Mouse (Mus musculus) neural tube, embryonic 13.5 days (tissue): ENCODE results near the gene Sp2. TPM values are rescaled to one million over a fixed set of nuclear protein-coding genes. Genes with fewer than 3 reads are reported as not detected.

Source experiments
- ATAC-seq: fragments of 200-750 bp; cut with Nextera tagmentation; 2 replicates; pipeline ENCODE4 v1.8.0; 2017; ENCODE audit warnings: low read depth, mild to moderate bottlenecking, moderate TSS enrichment, moderate library complexity
- H3K27ac ChIP-seq: fragments of 300-500 bp; sonication (generic); replicated peaks from 2 replicates; pipeline ENCODE4 v1.5.1; 2015; ENCODE audit warnings: moderate library complexity, mild to moderate bottlenecking, inconsistent platforms
- H3K27me3 ChIP-seq: fragments of 300-500 bp; sonication (generic); 2 replicates; pipeline ENCODE4 v1.6.1; 2015; ENCODE audit warnings: mild to moderate bottlenecking, inconsistent platforms
- H3K36me3 ChIP-seq: fragments of 300-500 bp; sonication (generic); 2 replicates; pipeline ENCODE4 v1.6.1; 2015; ENCODE audit warnings: mild to moderate bottlenecking, inconsistent platforms
- H3K4me1 ChIP-seq: fragments of 300-500 bp; sonication (generic); replicated peaks from 2 replicates; pipeline ENCODE4 v1.6.1; 2015; ENCODE audit warnings: inconsistent platforms
- H3K4me2 ChIP-seq: fragments of 300-500 bp; sonication (generic); 2 replicates; pipeline ENCODE4 v1.6.1; 2015; ENCODE audit warnings: inconsistent platforms, mild to moderate bottlenecking, moderate library complexity
- H3K4me3 ChIP-seq: fragments of 300-500 bp; sonication (generic); 2 replicates; pipeline ENCODE4 v1.5.1; 2015; ENCODE audit warnings: mild to moderate bottlenecking, inconsistent platforms
- H3K9ac ChIP-seq: fragments of 300-500 bp; sonication (generic); 2 replicates; pipeline ENCODE4 v1.6.1; 2015; ENCODE audit warnings: moderate library complexity, mild to moderate bottlenecking, inconsistent platforms
- H3K9me3 ChIP-seq: fragments of 300-500 bp; sonication (generic); 2 replicates; pipeline ENCODE4 v1.6.1; 2016; ENCODE audit warnings: inconsistent platforms
- WGBS: fragments of 180-500 bp; shearing (Covaris S2); methylation state at CpG from one replicate; pipeline ENCODE4 v1.1.7; 2015; 5-methylcytosine and 5-hydroxymethylcytosine counted together
- polyA plus RNA-seq: library from polyadenylated mRNA; unstranded; fragments of >200 nt; fragmentation: Nextera tagmentation; extraction: Ambion mirVana; gene quantifications from 2 replicates; pipeline ENCODE4 v1.2.1, GENCODE M21; 2015

The Sp2 gene
- polyA plus RNA-seq, 1 experiment from 2014 or later, result 15.9 TPM

DNA sequence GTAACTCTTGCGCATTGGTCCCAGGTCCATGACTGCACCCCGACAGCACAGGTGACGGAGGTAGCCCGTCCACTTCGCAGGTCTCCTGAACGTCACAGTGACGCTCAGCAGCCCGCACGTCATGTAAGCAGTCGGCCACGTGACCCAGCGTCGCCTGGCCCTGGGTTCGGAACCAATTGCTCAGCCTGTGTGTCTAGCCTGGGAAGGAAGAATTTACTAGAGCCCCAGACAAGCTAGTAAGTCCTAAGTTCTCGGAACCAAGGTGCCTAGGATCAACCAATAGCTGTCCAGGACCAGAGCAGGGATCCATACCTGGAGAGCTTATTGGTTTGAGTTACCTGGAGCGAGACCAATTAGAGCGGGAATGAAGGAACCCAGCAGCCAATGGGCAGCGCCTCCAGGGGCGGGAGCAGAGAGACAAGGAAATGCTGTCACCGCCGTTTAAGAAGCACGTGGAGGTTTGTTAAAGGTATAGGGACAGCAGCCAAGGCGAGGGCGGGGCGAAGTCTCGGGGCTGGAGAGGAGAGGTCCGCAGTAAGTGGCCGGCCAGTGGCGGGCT, 38.9 kb downstream of the Sp2 start, which contains the start of gene Pnpo:
Pnpo (minus strand) TSS at position 241 of the 559 bp plus-strand sequence.
- peaks cover 4% of the 10 kb centered on the region; the same call in 1 of the 2 replicates for H3K27me3 ChIP-seq
- 0 out of 2 replicates have a peak, but pooled peaks cover 8% of the 10 kb centered on the region for H3K36me3 ChIP-seq
- peak within 1 kb of the TSS; percentile 73 for H3K9ac ChIP-seq
- ATAC-seq, result peak; percentile 98
- H3K4me2 ChIP-seq, result peak within 1 kb of the TSS; percentile 85
- no peaks in the 10 kb centered on the region for H3K9me3 ChIP-seq
- H3K4me1 ChIP-seq, result peaks cover 18% of the 10 kb centered on the region
- 0 out of 2 replicates have a peak within 1 kb of the TSS, but pooled peaks have one; percentile 11 for H3K27ac ChIP-seq
- WGBS, result under 1% methylated on average over 29 of the region's 29 CpGs
- peak within 1 kb of the TSS; percentile 54 for H3K4me3 ChIP-seq

DNA sequence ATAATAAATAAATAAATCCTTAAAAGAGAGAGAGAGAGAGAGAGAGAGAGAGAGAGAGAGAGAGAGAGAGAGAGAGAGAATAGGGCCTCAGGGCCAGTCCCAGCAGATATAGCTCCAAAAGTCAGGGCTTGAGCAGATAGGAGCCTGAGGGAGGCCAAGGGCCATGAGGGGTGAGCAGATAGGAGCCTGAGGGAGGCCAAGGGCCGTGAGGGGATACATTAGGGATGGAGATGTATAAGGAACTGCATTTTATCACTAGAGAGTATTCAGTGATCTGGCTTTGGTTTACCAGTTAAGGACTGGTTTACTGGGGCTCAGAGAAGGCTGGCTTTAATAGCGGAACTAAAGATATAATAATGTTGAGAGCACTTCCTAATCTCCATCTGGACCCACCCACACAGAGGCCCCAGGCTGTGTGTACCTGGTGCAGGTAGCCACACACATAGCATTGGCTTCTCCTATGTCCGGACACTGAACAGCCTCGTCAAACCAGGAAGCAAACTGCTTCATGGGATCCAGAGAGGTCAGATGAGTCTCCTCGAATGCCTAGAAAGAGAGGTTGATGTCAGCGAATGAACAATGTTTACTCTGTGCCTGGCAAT, 40.7 kb downstream of the Sp2 start:
- Histone ChIP-seq H3K9me3 (no peaks in the 10 kb centered on the region), H3K4me1 (peaks cover 18% of the 10 kb centered on the region), H3K36me3 (0 out of 2 replicates have a peak, but pooled peaks cover 8% of the 10 kb centered on the region), H3K9ac (no peak overlapping the region), H3K27me3 (peaks cover 4% of the 10 kb centered on the region; the same call in 1 of the 2 replicates), H3K4me3 (no peak overlapping the region), H3K27ac (no peak overlapping the region), H3K4me2 (no peak overlapping the region)
- WGBS, result 77% methylated on average over 6 of the region's 6 CpGs
- ATAC-seq, result no peak

DNA sequence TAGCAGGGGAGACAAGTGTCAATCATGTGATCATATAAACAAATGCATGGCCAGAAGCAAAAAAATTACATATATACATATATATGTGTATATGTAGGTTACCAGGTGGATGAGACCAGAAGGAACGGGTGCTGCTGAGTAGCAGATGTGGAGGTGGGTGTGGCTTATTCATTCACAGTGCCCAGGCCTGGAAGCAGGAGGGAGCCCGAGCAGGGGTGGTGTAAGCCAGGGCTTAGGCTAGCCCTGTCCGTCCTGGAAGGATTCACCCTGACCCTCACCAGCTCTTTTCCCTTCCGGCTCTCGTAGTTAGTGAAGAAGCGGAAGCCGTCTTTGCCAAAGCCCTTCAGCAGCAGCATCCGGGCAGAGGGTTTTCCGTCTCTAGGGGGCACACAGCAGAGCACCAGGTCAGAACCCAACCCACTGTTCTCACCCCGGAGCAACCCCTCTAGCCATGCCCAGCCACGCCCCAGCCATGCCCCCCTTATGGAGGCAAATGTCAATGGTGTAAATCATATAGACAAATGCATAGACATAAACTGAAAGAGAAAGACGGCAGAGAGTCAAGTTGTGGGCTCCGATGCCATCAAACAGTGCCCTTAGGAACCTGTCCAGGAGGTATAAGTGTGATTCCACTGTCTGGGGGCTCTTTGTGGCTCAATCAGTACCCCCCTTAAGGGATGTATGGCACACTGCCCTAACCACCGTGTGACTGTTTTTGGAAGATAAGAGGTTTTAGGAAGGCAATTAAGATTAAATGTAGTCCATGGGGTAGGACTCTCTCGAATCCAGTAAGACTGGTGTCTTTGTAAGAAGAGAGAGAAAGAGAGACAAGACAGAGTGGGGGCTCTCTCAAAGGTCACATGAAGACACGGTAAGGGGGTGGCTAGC, 41.9 kb downstream of the Sp2 start:
- H3K4me3 ChIP-seq, result no peak overlapping the region
- ATAC-seq, result no peak
- H3K27me3 ChIP-seq, result peaks cover 4% of the 10 kb centered on the region; the same call in 1 of the 2 replicates
- no peaks in the 10 kb centered on the region for H3K9me3 ChIP-seq
- peaks cover 18% of the 10 kb centered on the region for H3K4me1 ChIP-seq
- H3K9ac ChIP-seq, result no peak overlapping the region
- H3K27ac ChIP-seq, result no peak overlapping the region
- no peak overlapping the region for H3K4me2 ChIP-seq
- H3K36me3 ChIP-seq, result 0 out of 2 replicates have a peak, but pooled peaks cover 8% of the 10 kb centered on the region
- WGBS, result 75% methylated on average over 16 of the region's 16 CpGs

DNA sequence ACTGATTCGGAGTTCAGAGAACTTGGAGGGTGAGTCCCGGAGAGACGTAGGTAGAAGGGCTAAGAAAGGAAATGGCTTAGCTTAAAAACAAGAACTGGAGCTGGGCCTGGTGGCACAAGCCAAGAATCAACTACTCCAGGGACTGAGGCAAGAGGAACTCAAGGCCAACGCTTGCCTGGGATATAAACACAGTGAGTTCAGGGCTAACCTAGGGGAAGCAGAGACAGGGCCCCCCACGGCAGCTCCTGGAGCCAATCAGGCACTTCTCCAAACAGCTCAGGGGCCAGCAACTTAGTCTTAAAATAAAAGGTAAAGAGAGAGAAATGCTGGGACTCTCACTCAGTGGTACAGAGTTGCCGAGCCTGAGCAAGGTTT, 44.3 kb downstream of the Sp2 start:
- ATAC-seq, result no peak
- H3K27me3 ChIP-seq, result peaks cover 4% of the 10 kb centered on the region; the same call in 1 of the 2 replicates
- no peaks in the 10 kb centered on the region for H3K9me3 ChIP-seq
- H3K36me3 ChIP-seq, result 0 out of 2 replicates have a peak, but pooled peaks cover 8% of the 10 kb centered on the region
- H3K27ac ChIP-seq, result no peak overlapping the region
- no peak overlapping the region for H3K9ac ChIP-seq
- H3K4me2 ChIP-seq, result no peak overlapping the region
- no peak overlapping the region for H3K4me3 ChIP-seq
- WGBS, result 83% methylated on average over 6 of the region's 6 CpGs
- H3K4me1 ChIP-seq, result peaks cover 10% of the 10 kb centered on the region

DNA sequence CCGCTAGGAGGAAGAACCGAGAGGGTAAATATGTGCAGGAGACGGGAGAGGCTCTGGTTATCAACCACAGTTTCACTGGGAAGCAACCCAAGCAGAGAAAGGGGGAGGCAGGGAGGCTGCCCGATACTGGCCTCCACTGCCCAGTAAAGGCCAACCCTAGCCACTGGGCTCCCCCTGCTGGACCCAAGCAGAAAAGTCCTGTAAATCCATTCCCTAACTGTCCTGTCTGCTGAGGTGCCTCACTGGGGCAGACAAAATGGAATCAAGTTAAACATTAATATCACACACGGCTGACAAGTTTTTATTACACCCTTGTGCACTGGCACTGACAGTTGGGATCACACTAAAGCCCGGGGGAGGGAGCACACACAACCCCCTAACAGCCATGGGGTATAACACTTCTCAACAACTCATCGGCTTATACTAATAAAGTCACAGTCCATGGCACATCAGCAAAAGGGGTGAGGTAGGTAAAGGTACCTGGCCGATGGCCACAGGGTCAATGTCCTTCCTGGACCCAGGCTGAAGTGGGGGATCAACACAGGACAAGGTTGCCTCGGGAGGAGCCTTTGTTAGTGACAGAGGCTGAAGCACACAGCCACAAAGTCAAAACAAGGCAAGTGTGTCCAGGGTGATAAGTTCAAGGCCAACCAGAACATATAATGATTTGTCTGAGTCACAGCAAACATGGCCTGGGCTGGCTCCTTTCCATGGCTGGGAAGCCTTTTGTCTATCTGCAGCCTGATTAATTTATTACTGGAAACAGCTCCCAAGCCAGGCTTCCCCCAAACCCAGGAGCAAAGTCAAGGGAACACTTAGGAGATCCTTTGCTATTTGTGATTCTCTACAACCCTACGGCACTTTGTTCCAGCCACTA, 45.0 kb downstream of the Sp2 start:
- H3K27me3 ChIP-seq, result peaks cover 2% of the 10 kb centered on the region; the same call in 1 of the 2 replicates
- 49% methylated on average over 10 of the region's 10 CpGs for WGBS
- no peak overlapping the region for H3K4me3 ChIP-seq
- H3K9ac ChIP-seq, result no peak overlapping the region
- H3K36me3 ChIP-seq, result 0 out of 2 replicates have a peak, but pooled peaks cover 8% of the 10 kb centered on the region
- H3K27ac ChIP-seq, result no peak overlapping the region
- no peaks in the 10 kb centered on the region for H3K9me3 ChIP-seq
- no peak overlapping the region for H3K4me2 ChIP-seq
- no peak for ATAC-seq
- H3K4me1 ChIP-seq, result 0 out of 2 replicates have a peak, but pooled peaks cover 8% of the 10 kb centered on the region

DNA sequence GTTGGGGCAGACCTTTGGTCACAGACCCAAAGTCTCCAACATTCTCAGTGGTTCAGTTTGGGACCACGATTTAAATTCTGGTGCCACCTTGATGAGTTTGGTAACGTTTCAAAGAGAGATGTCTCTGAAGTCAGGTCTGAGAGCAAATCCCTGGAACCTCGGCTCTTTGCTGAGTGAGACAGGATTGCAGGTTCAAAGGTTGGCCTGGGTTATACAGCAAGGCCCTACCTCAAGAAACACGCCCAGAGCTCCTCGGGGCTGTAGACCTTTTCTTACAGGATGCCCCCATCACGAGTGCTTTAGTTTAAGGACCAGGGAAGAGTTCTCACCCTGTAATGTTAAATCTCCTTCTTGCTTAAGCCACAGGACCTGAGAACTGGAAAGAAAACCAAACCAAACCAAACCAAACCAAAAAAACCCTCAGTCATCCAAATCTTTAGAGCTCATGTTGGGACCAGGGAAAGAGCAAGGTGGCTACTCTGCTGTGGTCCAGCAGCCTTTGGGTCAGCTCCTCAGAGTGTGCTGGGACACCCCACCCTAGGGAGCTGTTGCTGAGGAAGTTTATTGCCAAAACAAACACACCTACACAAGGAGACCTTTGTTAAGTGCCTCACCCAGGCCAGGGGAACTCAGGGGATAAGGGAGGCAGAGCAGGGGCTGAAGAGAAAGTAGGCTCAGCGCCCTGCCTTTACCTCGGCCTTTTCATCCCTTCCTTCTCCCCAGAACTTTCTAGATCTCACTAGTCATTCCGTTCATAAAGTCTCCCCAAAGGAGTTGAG, 46.7 kb downstream of the Sp2 start:
- Histone ChIP-seq H3K9me3 (no peaks in the 10 kb centered on the region), H3K4me2 (no peak overlapping the region), H3K27ac (no peak overlapping the region), H3K36me3 (0 out of 2 replicates have a peak, but pooled peaks cover 8% of the 10 kb centered on the region), H3K27me3 (no peaks in the 10 kb centered on the region), H3K9ac (no peak overlapping the region), H3K4me3 (no peak overlapping the region), H3K4me1 (0 out of 2 replicates have a peak, but pooled peaks cover 8% of the 10 kb centered on the region)
- ATAC-seq, result no peak
- 86% methylated on average over 9 of the region's 9 CpGs for WGBS

DNA sequence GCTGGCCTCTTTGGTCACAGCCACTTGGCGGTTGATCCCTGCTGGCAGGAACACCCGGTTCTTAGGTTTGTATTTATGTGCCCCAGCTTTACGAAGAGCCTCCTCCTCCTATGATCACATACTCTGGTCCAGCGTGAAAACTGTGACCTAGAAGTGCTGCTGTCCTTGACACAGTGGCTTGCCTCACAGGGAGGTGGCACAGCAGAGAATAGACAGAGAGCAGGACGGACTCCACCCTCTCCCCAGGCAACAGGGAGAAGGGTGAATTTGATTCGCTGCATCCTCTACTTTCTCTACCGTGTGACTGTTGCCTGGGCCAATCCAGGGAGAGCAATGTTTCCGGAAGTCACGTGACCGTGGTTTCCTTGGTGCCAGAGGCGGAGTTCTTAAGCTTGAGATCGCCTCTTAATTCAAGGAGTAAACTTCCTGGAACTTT, 47.8 kb downstream of the Sp2 start:
- Histone ChIP-seq H3K9me3 (no peaks in the 10 kb centered on the region), H3K4me2 (peak overlapping the region; percentile 40), H3K36me3 (0 out of 2 replicates have a peak, but pooled peaks cover 8% of the 10 kb centered on the region), H3K27ac (no peak overlapping the region), H3K4me1 (0 out of 2 replicates have a peak, but pooled peaks cover 8% of the 10 kb centered on the region), H3K27me3 (peaks cover 2% of the 10 kb centered on the region), H3K4me3 (peak overlapping the region; percentile 12; the same call in 1 of the 2 replicates), H3K9ac (0 out of 2 replicates have a peak overlapping the region, but pooled peaks have one; percentile 22)
- ATAC-seq, result peak; percentile 77
- WGBS, result 26% methylated on average over 12 of the region's 12 CpGs

DNA sequence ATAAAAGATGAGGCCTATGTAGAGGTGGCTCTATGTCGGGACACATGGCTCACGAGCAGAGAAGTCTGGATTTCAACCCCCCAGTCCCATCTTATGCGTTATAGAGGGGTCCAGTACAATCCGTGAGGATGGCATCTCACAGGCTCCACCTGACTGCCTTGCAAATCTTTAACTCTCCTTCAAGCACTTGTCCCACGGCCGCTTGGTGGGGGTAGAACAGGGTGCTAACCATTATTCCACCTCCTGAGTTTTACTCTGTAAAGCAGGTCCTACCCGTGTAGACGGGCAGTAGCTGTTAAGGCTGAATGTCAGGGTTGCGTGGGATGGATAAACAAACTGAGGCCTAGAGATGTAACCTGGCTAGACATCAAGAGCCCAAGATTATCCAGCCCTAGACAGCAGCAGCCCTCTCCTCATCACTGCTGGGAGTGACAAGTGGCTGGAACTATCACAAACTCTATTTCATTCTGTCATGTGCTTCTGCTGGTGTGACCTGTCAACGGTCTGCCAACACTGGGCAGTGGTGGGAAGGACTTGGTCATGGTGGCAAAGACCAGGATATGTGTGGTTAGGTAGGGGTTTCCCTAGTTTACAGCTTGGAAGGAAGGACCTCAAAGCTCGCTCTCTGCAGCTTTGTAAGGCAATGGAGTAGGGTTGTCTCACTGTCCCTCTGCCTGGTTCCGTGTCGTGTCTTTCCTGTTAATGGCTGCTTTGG, 49.0 kb downstream of the Sp2 start:
- no peak for ATAC-seq

DNA sequence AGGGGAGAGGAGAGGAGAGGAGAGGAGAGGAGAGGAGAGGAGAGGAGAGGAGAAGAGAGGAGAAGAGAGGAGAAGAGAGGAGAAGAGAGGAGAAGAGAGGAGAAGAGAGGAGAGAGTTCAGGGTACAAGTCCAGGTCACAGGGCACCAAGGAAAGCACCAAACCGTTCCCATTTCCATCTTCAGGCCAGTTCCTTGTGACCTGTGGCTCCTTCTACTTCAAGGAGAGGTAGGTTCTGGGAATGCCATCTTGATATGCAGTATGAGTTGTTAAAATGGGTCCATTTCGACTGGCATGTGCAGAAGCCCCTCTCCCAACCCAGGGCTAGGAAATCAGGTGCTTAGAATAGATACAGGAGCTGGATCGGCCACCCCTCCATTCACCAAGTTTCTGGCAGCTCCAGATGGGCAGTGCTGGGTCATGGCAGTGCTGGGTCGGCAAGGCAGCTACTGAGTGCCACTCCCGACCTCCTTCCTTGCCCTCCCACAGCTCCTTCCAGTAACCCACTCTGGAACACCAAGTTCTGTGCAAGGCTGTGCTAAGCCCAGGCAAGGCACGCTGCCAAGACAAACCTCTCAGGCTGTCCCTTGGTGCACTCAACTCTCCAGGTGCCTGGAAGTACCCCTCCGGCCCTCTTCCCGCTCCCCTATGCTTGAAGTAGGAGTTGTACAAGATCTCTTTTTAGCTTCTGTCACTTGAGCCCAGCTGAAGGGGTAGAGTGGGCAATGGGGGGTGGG, 51.3 kb downstream of the Sp2 start:
- no peaks in the 10 kb centered on the region for H3K9me3 ChIP-seq
- no peak overlapping the region for H3K4me3 ChIP-seq
- H3K27ac ChIP-seq, result no peak overlapping the region
- H3K36me3 ChIP-seq, result no peaks in the 10 kb centered on the region
- no peak overlapping the region for H3K9ac ChIP-seq
- ATAC-seq, result no peak
- H3K4me1 ChIP-seq, result 0 out of 2 replicates have a peak, but pooled peaks cover 8% of the 10 kb centered on the region
- no peak overlapping the region for H3K4me2 ChIP-seq
- peaks cover 29% of the 10 kb centered on the region for H3K27me3 ChIP-seq
- WGBS, result 61% methylated on average over 8 of the region's 8 CpGs

More for the DNA sequence above, 49.0 kb downstream of the Sp2 start:
- Histone ChIP-seq H3K9ac (no peak overlapping the region), H3K4me1 (0 out of 2 replicates have a peak, but pooled peaks cover 8% of the 10 kb centered on the region), H3K4me2 (no peak overlapping the region), H3K27ac (no peak overlapping the region), H3K27me3 (peaks cover 14% of the 10 kb centered on the region), H3K9me3 (no peaks in the 10 kb centered on the region), H3K36me3 (no peaks in the 10 kb centered on the region), H3K4me3 (no peak overlapping the region)
- 92% methylated on average over 13 of the region's 13 CpGs for WGBS
